Mouse (Mus musculus): ENCODE results near the gene Olfr734.

The Olfr734 gene

DNA sequence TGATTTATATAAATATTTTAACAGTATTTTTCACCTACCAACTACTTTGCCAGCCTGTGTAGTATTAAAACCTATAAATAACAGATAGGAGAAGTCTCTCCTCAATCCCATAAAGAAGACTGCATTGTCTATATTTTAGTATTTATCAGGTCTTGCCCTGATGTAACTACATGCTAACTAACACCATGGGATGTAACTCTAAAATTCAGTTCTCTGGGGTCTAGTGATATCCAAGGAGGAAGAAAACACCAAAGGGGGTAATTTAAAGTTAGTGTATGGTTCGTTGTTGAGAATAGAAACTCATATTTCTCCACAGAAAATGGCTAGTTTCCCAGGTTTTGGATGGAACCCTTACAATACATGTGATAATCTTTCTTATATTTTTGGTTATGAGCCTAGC, at the start of gene Olfr734:
Gene Olfr734, minus strand, starts transcription at position 101 of the 400 bp plus-strand sequence.
- no peak for DNase-seq (ENCODE audit: low spot score in 2 of 2)

DNA sequence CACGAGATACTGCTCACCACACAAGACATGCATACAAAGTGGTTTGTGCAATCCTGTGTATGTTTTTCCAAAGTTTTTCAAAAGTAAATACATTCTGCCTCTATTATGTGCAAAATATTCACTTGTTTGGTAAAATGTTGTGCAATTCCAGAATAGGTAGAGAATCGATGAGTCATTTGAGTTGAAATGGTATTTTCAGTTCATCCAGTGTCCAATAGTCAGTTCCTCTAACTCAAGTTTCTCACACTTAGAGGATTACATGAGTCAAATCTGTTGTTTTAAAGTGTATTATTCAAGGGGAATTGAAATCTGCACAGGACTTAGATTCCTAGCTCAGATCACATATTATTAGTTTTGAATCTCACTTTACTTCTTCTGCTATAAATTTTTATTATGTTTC, 37.0 kb upstream of the Olfr734 start:
- no peak for DNase-seq (ENCODE audit: low spot score in 2 of 2)

DNA sequence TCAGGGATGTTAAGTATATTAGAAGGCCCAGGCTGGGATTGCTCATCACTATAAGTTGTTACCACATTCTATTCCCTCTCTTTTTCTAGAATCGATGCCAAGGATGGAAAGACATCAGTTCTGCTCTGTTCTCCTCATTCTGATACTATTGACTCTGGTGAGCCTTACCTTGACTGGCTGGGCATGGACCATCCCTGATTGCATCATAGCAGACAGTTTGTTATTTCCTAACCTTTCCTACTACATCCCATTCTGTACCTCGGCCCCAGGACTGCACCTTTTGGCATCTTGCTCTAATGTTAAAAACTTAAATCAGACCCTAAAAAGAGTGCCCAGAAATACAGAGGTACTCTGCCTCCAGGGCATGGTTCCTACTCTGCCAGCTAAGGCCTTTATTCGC, 33.9 kb upstream of the Olfr734 start:
- no peak for DNase-seq (ENCODE audit: low spot score in 2 of 2)

DNA sequence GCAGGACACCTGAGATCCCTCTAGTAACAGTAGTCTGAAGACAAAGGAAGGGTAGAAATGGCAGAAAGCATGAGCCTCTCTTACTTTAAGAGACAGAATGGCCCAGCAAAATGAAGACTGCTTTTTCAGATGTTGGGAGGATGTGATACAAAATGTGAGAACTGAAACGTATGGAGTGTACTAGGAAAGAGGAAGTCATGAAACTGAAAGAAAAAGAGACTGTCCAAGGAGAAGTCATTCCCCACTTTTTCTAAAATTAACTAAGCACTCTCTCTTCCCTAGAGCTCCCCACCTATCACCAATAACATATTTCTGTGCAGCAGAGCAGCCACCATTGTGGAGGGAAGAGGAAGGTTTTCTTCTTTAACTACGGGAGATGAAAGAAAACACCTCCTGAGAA, 31.0 kb upstream of the Olfr734 start, which contains the start of gene Tlr11:
Gene Tlr11, plus strand, starts transcription at position 322 of the 400 bp plus-strand sequence.
- no peak for DNase-seq (ENCODE audit: low spot score in 2 of 2)

DNA sequence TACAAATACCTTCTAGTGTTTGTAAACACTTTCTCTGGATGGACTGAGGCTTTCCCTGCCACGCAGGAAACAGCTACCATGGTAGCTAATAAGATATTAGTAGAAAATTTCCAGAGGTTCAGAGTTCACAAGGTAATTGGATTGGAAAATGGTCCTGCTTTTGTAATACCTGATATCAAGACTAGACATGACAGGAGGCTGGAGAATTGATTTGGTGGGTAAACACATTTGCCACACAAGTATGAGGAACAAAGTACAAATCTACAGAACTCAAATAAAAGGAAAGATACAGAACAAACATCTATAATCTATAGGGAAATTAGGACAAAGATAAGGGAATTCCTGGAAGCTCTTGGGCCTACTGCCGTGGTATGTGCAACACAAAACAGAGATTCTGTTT, 30.2 kb upstream of the Olfr734 start:
- no peak for DNase-seq (ENCODE audit: low spot score in 2 of 2)

DNA sequence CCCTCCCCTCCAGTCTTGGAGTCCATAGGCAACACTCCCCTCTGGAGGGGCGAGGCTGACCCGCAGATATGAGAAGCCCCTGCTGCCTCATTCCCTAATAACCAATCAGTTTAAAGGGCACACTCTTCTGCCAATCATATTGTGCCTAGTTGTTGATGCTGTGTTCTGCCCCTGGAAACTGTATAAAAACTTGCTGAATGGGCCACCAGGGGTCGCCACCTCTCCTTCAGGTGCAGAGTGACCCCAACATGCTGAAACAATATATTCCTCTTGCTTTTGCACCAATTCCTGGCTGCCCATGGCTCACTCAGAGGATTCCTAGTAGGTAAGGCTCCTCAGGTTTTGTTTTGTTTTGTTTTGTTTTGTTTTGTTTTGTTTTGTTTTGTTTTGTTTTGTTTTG, 25.9 kb upstream of the Olfr734 start:
- DNase-seq (ENCODE audit: low spot score in 2 of 2): no peak

DNA sequence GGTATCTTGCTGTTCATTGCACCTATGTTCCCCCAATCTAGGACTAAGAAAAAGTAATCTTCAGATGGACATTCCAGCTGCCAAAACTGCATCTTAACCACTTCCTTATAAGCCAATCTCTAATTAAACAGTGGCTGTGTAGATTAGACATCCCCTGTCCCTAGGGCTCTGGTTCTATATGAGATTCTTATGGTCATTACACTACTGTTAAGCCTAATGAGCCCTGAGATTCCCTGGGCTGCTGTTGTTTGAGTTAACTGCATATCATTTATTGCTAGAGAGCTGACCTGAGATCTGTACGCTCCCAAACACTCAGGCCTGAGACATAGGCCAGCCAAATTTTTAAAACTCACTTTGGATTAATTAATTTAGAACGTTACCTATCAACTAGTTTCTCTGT, 22.2 kb upstream of the Olfr734 start, which contains the start of gene Olfr735:
Gene Olfr735, minus strand, starts transcription at position 77 of the 400 bp plus-strand sequence.
- DNase-seq (ENCODE audit: low spot score in 2 of 2): no peak

DNA sequence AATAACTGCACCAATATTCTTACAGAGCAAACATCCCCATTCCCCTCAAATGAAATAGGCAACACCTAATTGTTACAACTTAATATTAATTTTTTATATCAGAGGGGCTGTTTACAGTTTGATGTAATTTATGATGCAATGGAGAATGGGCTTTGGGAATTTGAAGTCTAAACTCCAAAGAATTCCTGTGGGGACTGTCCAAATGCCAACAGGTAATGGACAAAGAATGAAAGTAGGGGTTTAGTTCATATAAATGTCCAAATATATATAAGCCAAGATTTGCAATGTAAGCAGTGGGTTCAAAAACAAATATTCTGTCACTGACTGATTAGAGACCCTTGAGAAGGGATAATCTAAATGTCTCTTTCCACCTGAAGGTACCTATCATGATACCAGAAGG, 25.1 kb downstream of the Olfr734 start, which contains the start of gene Olfr733:
Gene Olfr733, minus strand, starts transcription at position 101 of the 400 bp plus-strand sequence.
- DNase-seq (ENCODE audit: low spot score in 2 of 2): no peak

DNA sequence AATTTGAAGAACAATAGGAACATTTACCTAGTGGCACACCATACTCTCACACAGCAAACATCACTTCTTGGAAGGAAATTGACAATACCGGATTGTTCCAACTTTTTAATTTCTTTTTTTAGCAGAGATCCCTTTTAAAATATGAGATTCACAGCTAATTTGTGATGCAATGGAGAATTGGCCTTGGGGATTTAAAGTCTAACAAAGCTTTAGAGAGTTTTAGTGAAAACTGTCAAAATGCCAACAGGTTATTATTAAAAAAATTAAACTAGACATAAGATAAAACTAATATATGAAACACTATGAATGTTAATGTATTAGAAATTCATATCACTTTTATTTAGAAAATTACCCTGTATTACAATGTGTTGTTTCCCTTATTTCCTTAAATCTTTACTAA, 42.5 kb downstream of the Olfr734 start, which contains the start of gene Olfr732:
Gene Olfr732, minus strand, starts transcription at position 101 of the 400 bp plus-strand sequence.
- no peak for DNase-seq (ENCODE audit: low spot score in 2 of 2)

Data from left cerebral cortex, adult 9 months (tissue).